Mouse (Mus musculus): ENCODE data around the gene Sidt1.

- TF ChIP-seq POLR2A (IDR thresholded peaks at IDR 0.05; ENCODE audit: borderline replicate concordance, extremely low read depth, insufficient read depth, insufficient read length, poor library complexity, severe bottlenecking) (no peak), CTCF (IDR thresholded peaks at IDR 0.05; ENCODE audit: borderline replicate concordance, extremely low read depth, insufficient read depth, insufficient read length) (no peak)
Measured at GRCm38 (mm10) chr16:44270606-44271005, 62.4 kb downstream of the Sidt1 start.
